Mouse (Mus musculus): ENCODE results near the gene Il17rc.

GRCm38 (mm10) chr6:113473246-113473645 lies 2.0 kb downstream of the Il17rc start:
- TF ChIP-seq EP300 (IDR thresholded peaks at IDR 0.05; ENCODE audit: low read depth) (no peak), CTCF (IDR thresholded peaks at IDR 0.05; ENCODE audit: low read depth) (no peak)
